Mouse (Mus musculus): ENCODE measurements around the gene Bri3. TPM values are rescaled to one million over a fixed set of nuclear protein-coding genes. Genes with fewer than 3 reads are reported as not detected.

Bri3 gene
- total and polyA plus RNA-seq, 3 experiments = 129 to 258 (median 152) TPM

DNA sequence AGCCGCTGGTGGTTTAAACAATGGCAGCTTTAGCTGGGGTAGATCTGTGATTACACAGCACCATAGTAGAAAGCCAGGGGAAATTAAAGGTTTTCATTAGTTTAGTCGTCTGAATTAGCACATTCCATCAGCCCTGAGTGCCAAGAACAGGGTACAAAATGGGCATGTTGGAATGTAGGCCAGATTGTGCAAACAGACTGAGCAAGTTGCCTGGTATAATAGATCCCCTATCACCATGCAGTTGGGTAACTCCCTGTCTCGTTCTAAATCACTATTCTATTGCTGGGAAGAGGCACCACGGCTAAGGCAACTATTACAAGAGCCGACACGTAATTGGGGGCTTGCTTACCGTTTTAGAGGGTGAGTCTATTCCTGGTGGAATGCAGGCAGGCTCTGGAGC, 9.5 kb upstream of the Bri3 start:
- WGBS = 88% methylated on average over 7 of the region's 7 CpGs
- intact Hi-C loops (cut with DNase I) = loop anchor here (10.0 kb wide), 1 partner anchor 500 kb away; no protein-coding TSS in a partner anchor
- no peak for TF ChIP-seq CTCF (IDR thresholded peaks at IDR 0.05)
- H3K9ac ChIP-seq (ENCODE audit: low read depth, low read length) = no peak overlapping the region
- H3K79me2 ChIP-seq (replicated peaks; ENCODE audit: control insufficient read depth, insufficient read depth, low read length) = no peaks in the 10 kb centered on the region
- no peak for DNase-seq
- H3K27ac ChIP-seq = no peak overlapping the region
- no peaks in the 10 kb centered on the region for H3K4me1 ChIP-seq (ENCODE audit: control insufficient read depth, insufficient read depth, low read length)
- H3K4me3 ChIP-seq = no peak overlapping the region
- no peaks in the 10 kb centered on the region for H3K36me3 ChIP-seq (ENCODE audit: control insufficient read depth, insufficient read depth, low read length)
- H3K27me3 ChIP-seq (ENCODE audit: control insufficient read depth, insufficient read depth, low read length) = no peaks in the 10 kb centered on the region

DNA sequence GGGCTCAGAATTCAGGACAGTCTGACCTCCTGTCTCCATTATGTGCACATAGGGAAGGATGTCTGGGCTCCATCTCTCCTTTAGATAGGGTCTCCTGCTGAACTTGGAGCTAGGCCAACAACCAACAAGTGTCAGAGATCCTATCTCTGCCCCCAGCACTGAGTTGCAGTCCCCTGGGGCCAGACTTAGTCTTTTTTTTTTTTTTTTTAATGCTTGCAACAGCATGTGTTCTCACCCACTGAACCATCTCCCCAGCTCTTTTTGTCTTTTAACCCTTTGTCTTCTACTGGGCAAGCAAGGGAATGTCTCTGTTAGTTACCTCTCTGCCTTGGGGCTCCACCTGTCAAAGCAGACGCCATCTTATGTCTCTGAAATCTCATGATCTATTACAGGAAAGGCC, 5.3 kb upstream of the Bri3 start:
- no peak for DNase-seq
- Histone ChIP-seq H3K79me2 (replicated peaks; ENCODE audit: control insufficient read depth, insufficient read depth, low read length) (no peaks in the 10 kb centered on the region), H3K27ac (no peak overlapping the region), H3K27me3 (ENCODE audit: control insufficient read depth, insufficient read depth, low read length) (no peaks in the 10 kb centered on the region), H3K4me1 (ENCODE audit: control insufficient read depth, insufficient read depth, low read length) (no peaks in the 10 kb centered on the region), H3K4me3 (no peak overlapping the region), H3K9ac (ENCODE audit: low read depth, low read length) (no peak overlapping the region), H3K36me3 (ENCODE audit: control insufficient read depth, insufficient read depth, low read length) (no peaks in the 10 kb centered on the region)
- 81% methylated on average over 1 of the region's 1 CpGs for WGBS
- intact Hi-C loops (cut with DNase I) = loop anchor here (10.0 kb wide), 1 partner anchor 496 kb away; no protein-coding TSS in a partner anchor
- TF ChIP-seq CTCF (IDR thresholded peaks at IDR 0.05) = no peak

DNA sequence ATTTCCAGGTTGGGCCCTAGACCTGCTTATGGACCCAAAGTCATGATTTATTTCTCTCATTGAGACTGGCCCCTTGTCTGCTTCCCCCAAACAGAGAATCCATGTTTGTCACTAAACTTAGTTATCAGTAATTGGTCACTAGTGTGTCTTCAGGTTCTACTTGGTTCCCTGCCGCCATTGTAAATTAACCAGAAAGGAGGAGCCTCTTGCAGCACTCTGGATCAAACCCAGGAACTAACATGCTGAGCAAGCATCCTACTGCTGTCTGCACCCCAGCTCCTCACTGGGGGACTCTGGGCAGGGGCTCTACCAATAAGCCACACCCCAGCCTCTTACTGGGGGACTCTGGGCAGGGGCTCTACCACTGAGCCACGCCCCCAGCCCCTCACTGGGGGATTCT, 1.4 kb downstream of the Bri3 start:
- WGBS = 85% methylated on average over 2 of the region's 2 CpGs
- H3K27me3 ChIP-seq (ENCODE audit: control insufficient read depth, insufficient read depth, low read length) = no peaks in the 10 kb centered on the region
- intact Hi-C loops (cut with DNase I) = no loop called here
- peaks cover 4% of the 10 kb centered on the region for H3K4me1 ChIP-seq (ENCODE audit: control insufficient read depth, insufficient read depth, low read length)
- no peak overlapping the region for H3K27ac ChIP-seq
- H3K9ac ChIP-seq (ENCODE audit: low read depth, low read length) = no peak overlapping the region
- no peak for DNase-seq
- H3K4me3 ChIP-seq = no peak overlapping the region
- H3K79me2 ChIP-seq (replicated peaks; ENCODE audit: control insufficient read depth, insufficient read depth, low read length) = no peaks in the 10 kb centered on the region
- TF ChIP-seq EP300 (IDR thresholded peaks at IDR 0.05; ENCODE audit: insufficient read depth, low read depth, low read length) = no peak
- no peak for TF ChIP-seq CTCF (IDR thresholded peaks at IDR 0.05)
- no peak for TF ChIP-seq POLR2A (IDR thresholded peaks at IDR 0.05; ENCODE audit: insufficient read depth, low read depth, low read length)
- H3K36me3 ChIP-seq (ENCODE audit: control insufficient read depth, insufficient read depth, low read length) = no peaks in the 10 kb centered on the region

DNA sequence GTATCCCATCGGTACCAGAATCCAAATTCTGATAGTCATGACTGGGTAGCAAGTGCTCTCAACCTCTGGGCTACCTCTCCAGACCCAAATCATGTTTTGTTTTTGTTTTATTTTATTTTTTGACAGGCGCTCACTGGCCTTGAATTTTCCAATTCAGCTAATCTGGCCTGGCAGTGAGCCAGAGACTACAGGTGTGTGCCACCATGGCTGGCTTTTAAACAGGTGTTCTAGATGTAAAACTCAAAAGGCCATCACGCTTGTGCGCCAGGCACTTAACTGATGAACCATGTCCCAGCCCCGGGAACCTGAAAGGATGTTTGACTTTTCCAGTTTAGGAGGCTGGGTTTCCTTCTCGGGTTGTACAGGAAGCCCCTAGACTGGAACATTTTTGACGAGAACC, 2.4 kb downstream of the Bri3 start:
- TF ChIP-seq CTCF (IDR thresholded peaks at IDR 0.05) (no peak), POLR2A (IDR thresholded peaks at IDR 0.05; ENCODE audit: insufficient read depth, low read depth, low read length) (no peak), EP300 (IDR thresholded peaks at IDR 0.05; ENCODE audit: insufficient read depth, low read depth, low read length) (no peak)
- Histone ChIP-seq H3K4me1 (ENCODE audit: control insufficient read depth, insufficient read depth, low read length) (peaks cover 4% of the 10 kb centered on the region), H3K27ac (no peak overlapping the region), H3K9ac (ENCODE audit: low read depth, low read length) (no peak overlapping the region), H3K79me2 (replicated peaks; ENCODE audit: control insufficient read depth, insufficient read depth, low read length) (no peaks in the 10 kb centered on the region), H3K36me3 (ENCODE audit: control insufficient read depth, insufficient read depth, low read length) (no peaks in the 10 kb centered on the region), H3K4me3 (no peak overlapping the region), H3K27me3 (ENCODE audit: control insufficient read depth, insufficient read depth, low read length) (no peaks in the 10 kb centered on the region)
- 51% methylated on average over 7 of the region's 7 CpGs for WGBS
- no peak for DNase-seq
- intact Hi-C loops (cut with DNase I) = no loop called here

GRCm38 (mm10) chr5:144247307-144247706, 3.1 kb downstream of the Bri3 start:
- Histone ChIP-seq H3K4me1 (ENCODE audit: control insufficient read depth, insufficient read depth, low read length) (peaks cover 4% of the 10 kb centered on the region), H3K27me3 (ENCODE audit: control insufficient read depth, insufficient read depth, low read length) (no peaks in the 10 kb centered on the region), H3K79me2 (replicated peaks; ENCODE audit: control insufficient read depth, insufficient read depth, low read length) (no peaks in the 10 kb centered on the region), H3K27ac (peak overlapping the region; percentile 26; the same call in 1 of the 2 replicates), H3K4me3 (no peak overlapping the region), H3K9ac (ENCODE audit: low read depth, low read length) (no peak overlapping the region), H3K36me3 (ENCODE audit: control insufficient read depth, insufficient read depth, low read length) (no peaks in the 10 kb centered on the region)
- no peak for TF ChIP-seq CTCF (IDR thresholded peaks at IDR 0.05)
- DNase-seq = no peak
- intact Hi-C loops (cut with DNase I) = no loop called here
- 75% methylated on average over 10 of the region's 10 CpGs for WGBS

DNA sequence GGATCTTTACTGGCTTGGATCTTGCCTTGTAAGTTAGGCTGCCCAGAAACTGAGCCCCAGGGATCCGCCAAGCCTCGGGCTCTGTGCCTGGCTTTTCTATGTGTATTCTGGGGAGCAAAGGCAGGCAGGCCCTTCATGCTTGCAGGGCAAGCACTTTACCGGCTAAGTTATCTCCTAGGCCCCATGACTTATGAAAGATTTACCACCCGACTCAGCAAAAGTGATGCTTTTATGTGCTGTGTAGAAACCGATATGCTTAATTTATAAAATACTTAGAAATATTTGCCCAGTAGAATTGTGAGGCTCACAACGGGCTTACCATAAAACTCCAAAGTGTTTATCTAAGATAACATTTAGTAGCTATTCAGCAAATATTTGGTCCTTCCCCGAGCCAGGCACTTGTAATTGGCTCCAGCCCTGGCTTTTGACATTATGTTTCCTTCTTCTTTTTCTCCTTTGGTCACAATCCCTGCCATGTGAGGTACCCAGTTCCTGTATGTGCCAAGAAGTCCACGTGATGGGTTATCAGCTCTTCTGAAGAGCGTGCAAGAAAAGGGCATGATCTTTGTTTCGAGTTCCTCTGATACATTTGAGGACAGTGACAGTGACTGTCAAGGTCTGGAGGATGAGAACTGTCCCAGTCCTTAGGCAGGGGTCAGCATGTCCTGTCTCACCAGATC, 3.8 kb downstream of the Bri3 start:
- peak in 1 of 2 experiments; percentile 64 for DNase-seq
- no peaks in the 10 kb centered on the region for H3K79me2 ChIP-seq (replicated peaks; ENCODE audit: control insufficient read depth, insufficient read depth, low read length)

More for the DNA sequence above, 3.8 kb downstream of the Bri3 start:
- TF ChIP-seq EP300 (IDR thresholded peaks at IDR 0.05; ENCODE audit: insufficient read depth, low read depth, low read length) (peak; percentile 78; the same call in 1 of the 2 replicates), POLR2A (IDR thresholded peaks at IDR 0.05; ENCODE audit: insufficient read depth, low read depth, low read length) (no peak), CTCF (IDR thresholded peaks at IDR 0.05) (no peak)
- 31% methylated on average over 10 of the region's 10 CpGs for WGBS
- Histone ChIP-seq H3K36me3 (ENCODE audit: control insufficient read depth, insufficient read depth, low read length) (no peaks in the 10 kb centered on the region), H3K27me3 (ENCODE audit: control insufficient read depth, insufficient read depth, low read length) (no peaks in the 10 kb centered on the region), H3K9ac (ENCODE audit: low read depth, low read length) (no peak overlapping the region), H3K4me3 (no peak overlapping the region), H3K4me1 (ENCODE audit: control insufficient read depth, insufficient read depth, low read length) (peaks cover 4% of the 10 kb centered on the region), H3K27ac (peak overlapping the region; percentile 26)
- intact Hi-C loops (cut with DNase I) = no loop called here
